Mouse (Mus musculus): ENCODE results near the gene Rbfox3. TPM values are rescaled to one million over a fixed set of nuclear protein-coding genes. Genes with fewer than 3 reads are reported as not detected.

The Rbfox3 gene
- polyA plus RNA-seq, 1 experiment = 9.8 TPM

- DNase-seq (ENCODE audit: low read depth) = no peak
These were observed 5.1 kb downstream of the Rbfox3 start for GRCm38 (mm10) chr11:118906131-118906823.

- DNase-seq (ENCODE audit: low read depth) = no peak
These were observed 5.7 kb downstream of the Rbfox3 start for GRCm38 (mm10) chr11:118905656-118906055.

GRCm38 (mm10) chr11:118904253-118904652 is 7.1 kb downstream of the Rbfox3 start:
- no peak for DNase-seq (ENCODE audit: low read depth)

- DNase-seq (ENCODE audit: low read depth) = no peak
These were observed 11.4 kb downstream of the Rbfox3 start for GRCm38 (mm10) chr11:118899771-118900545.

GRCm38 (mm10) chr11:118898643-118899042 is 12.8 kb downstream of the Rbfox3 start:
- DNase-seq (ENCODE audit: low read depth) = no peak

- no peak for DNase-seq (ENCODE audit: low read depth)
These were observed 13.2 kb downstream of the Rbfox3 start for GRCm38 (mm10) chr11:118898156-118898555.

- DNase-seq (ENCODE audit: low read depth) = no peak
These were observed 14.1 kb downstream of the Rbfox3 start for GRCm38 (mm10) chr11:118897114-118897841.

GRCm38 (mm10) chr11:118896032-118896675 is 15.2 kb downstream of the Rbfox3 start:
- DNase-seq (ENCODE audit: low read depth) = no peak

GRCm38 (mm10) chr11:118894835-118895234 is 16.6 kb downstream of the Rbfox3 start:
- DNase-seq (ENCODE audit: low read depth) = no peak

- no peak for DNase-seq (ENCODE audit: low read depth)
These were observed 17.2 kb downstream of the Rbfox3 start for GRCm38 (mm10) chr11:118894196-118894595.

GRCm38 (mm10) chr11:118892876-118893275 is 18.5 kb downstream of the Rbfox3 start:
- no peak for DNase-seq (ENCODE audit: low read depth)

GRCm38 (mm10) chr11:118891516-118891915 is 19.9 kb downstream of the Rbfox3 start:
- no peak for DNase-seq (ENCODE audit: low read depth)

GRCm38 (mm10) chr11:118890992-118891398 is 20.4 kb downstream of the Rbfox3 start:
- no peak for DNase-seq (ENCODE audit: low read depth)

GRCm38 (mm10) chr11:118890474-118890873 is 20.9 kb downstream of the Rbfox3 start:
- no peak for DNase-seq (ENCODE audit: low read depth)

- DNase-seq (ENCODE audit: low read depth) = no peak
These were observed 21.9 kb downstream of the Rbfox3 start for GRCm38 (mm10) chr11:118889500-118889899.

GRCm38 (mm10) chr11:118888426-118888825 is 23.0 kb downstream of the Rbfox3 start:
- DNase-seq (ENCODE audit: low read depth) = no peak

- no peak for DNase-seq (ENCODE audit: low read depth)
These were observed 24.2 kb downstream of the Rbfox3 start for GRCm38 (mm10) chr11:118887206-118887605.

- no peak for DNase-seq (ENCODE audit: low read depth)
These were observed 25.0 kb downstream of the Rbfox3 start for GRCm38 (mm10) chr11:118886269-118886965.

- DNase-seq (ENCODE audit: low read depth) = no peak
These were observed 25.8 kb downstream of the Rbfox3 start for GRCm38 (mm10) chr11:118885604-118886003.

- DNase-seq (ENCODE audit: low read depth) = no peak
These were observed 26.3 kb downstream of the Rbfox3 start for GRCm38 (mm10) chr11:118885135-118885534.

GRCm38 (mm10) chr11:118883143-118883542 is 28.3 kb downstream of the Rbfox3 start:
- DNase-seq (ENCODE audit: low read depth) = no peak
